Mouse (Mus musculus) intestine, postnatal 0 days (tissue): ENCODE measurements at regions not wholly inside any gene's neighbourhood (a gene's known extent, or its start where the extent isn't known, plus 50 kb on each side); places are given as distances from the start of the nearest gene placed in this dataset.
A peak's percentile ranks its signal among the peaks of the same experiment; 100 is the strongest.
"Not testable (repeated sequence)": the region's sequence is repeated elsewhere in the genome, so short reads cannot be mapped to it uniquely, and the experiment has no call there.

Source experiments
- ATAC-seq: fragments of 200-750 bp; cut with Nextera tagmentation; 2 replicates; pipeline ENCODE4 v1.8.0; 2017; ENCODE audit warnings: mild to moderate bottlenecking, moderate TSS enrichment, moderate library complexity
- H3K27ac ChIP-seq: fragments of 300-500 bp; sonication (generic); 2 replicates; pipeline ENCODE4 v1.5.1; 2014; ENCODE audit warnings: mild to moderate bottlenecking, low read depth, low read length, moderate library complexity
- H3K27me3 ChIP-seq: fragments of 300-500 bp; sonication (generic); replicated peaks from 2 replicates; pipeline ENCODE4 v1.6.1; 2014; ENCODE audit warnings: low read length, mixed read lengths; ENCODE audit not compliant: control insufficient read depth, insufficient read depth
- H3K36me3 ChIP-seq: fragments of 300-500 bp; sonication (generic); 2 replicates; pipeline ENCODE4 v1.6.1; 2014; ENCODE audit warnings: mild to moderate bottlenecking, moderate library complexity; ENCODE audit not compliant: control insufficient read depth, insufficient read depth
- H3K4me1 ChIP-seq: fragments of 300-500 bp; sonication (generic); replicated peaks from 2 replicates; pipeline ENCODE4 v1.6.1; 2014; ENCODE audit warnings: antibody characterized with exemption, low read length, mixed read lengths; ENCODE audit not compliant: control insufficient read depth, insufficient read depth
- H3K4me2 ChIP-seq: fragments of 300-500 bp; sonication (generic); replicated peaks from 2 replicates; pipeline ENCODE4 v1.6.1; 2014; ENCODE audit warnings: low read depth, mild to moderate bottlenecking, moderate library complexity
- H3K4me3 ChIP-seq: fragments of 300-500 bp; sonication (generic); 2 replicates; pipeline ENCODE4 v1.5.1; 2014; ENCODE audit warnings: low read depth, low read length
- H3K9ac ChIP-seq: fragments of 300-500 bp; sonication (generic); 2 replicates; pipeline ENCODE4 v1.6.1; 2014; ENCODE audit warnings: mild to moderate bottlenecking, low read depth, low read length
- H3K9me3 ChIP-seq: fragments of 300-500 bp; sonication (generic); 2 replicates; pipeline ENCODE4 v1.6.1; 2016; ENCODE audit warnings: mixed run types; ENCODE audit not compliant: control insufficient read depth
- CTCF ChIP-seq: sonication (generic); IDR thresholded peaks from 2 replicates; pipeline ENCODE4 v1.5.1; 2016; ENCODE audit warnings: low read depth, mild to moderate bottlenecking, control low read depth, antibody characterized with exemption, moderate library complexity
- WGBS: fragments of 180-500 bp; shearing (Covaris S2); extraction: QIAGEN DNeasy Blood & Tissue Kit; methylation state at CpG from one replicate; pipeline ENCODE4 v1.1.7; 2014; 5-methylcytosine and 5-hydroxymethylcytosine counted together

DNA sequence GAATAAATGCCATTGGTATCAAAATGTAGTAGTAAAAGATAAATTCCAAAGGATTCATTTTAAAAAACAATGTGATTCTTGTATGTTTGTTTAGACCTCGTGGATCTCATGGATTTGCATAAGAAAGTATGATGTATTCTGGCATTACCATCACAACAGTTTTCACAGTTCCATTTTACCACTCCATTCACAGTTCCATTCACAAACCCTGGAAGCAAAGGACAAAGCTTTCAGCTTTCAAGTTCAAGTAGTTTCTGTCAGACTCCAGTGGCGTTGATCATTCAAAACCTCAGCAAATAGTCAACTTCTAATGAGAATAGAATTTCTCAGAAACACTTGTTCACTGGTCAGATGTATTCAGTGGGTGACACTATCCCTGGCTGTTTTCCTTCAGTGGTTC lies 1157.9 kb upstream of the Cntn5 start:
- H3K27me3 ChIP-seq: no peaks in the 10 kb centered on the region
- no peaks in the 10 kb centered on the region for H3K4me1 ChIP-seq
- WGBS: 49% methylated on average over 2 of the region's 2 CpGs
- TF ChIP-seq CTCF: no peak
- no peak for ATAC-seq
- no peaks in the 10 kb centered on the region for H3K36me3 ChIP-seq
- no peak overlapping the region for H3K9ac ChIP-seq
- H3K27ac ChIP-seq: no peak overlapping the region
- H3K4me2 ChIP-seq: no peak overlapping the region
- no peak overlapping the region for H3K4me3 ChIP-seq
- H3K9me3 ChIP-seq: no peaks in the 10 kb centered on the region

DNA sequence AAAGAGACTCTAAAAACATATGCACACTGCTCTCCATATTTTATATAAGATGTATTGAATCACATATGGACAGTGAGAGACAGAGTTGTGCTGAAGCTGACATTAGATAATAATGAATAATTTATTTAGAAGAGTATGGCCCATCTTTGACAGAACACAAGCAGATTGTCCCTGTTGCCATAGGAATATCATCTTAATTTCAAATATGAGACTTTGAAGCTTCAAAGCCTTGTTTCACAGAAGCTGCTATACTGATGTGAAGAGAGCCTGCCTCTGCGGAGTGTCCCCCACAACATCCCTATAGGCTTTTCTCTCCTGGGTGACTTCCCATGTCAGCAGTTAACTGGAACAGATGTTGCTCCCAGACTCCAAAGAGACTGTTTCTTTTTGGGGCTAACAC lies 1147.9 kb upstream of the Cntn5 start:
- Histone ChIP-seq H3K4me3 (no peak overlapping the region), H3K9me3 (no peaks in the 10 kb centered on the region), H3K9ac (no peak overlapping the region), H3K27me3 (no peaks in the 10 kb centered on the region), H3K36me3 (no peaks in the 10 kb centered on the region), H3K27ac (no peak overlapping the region), H3K4me2 (no peak overlapping the region), H3K4me1 (no peaks in the 10 kb centered on the region)
- WGBS: 91% methylated on average over 1 of the region's 1 CpGs
- no peak for TF ChIP-seq CTCF
- no peak for ATAC-seq

DNA sequence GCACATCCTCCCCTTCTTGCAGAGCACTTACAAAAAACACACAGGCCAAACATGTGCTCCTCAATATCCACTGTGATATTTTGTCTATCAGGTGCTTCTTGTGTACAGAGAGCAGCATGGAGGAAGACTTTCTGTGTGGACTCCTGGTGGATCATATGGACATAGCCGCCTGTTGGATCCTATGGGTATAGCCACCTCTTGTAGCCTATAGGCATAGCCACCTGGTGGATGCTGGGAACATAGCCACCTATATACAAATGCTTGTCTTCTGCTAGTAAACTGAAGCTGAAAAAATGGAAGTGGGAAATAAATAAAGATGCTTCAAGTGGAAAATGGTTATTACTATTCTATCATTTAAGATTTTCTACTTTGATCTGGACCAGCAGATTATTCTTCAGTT lies 1111.4 kb upstream of the Cntn5 start:
- 83% methylated on average over 1 of the region's 1 CpGs for WGBS
- Histone ChIP-seq H3K4me1 (no peaks in the 10 kb centered on the region), H3K27me3 (no peaks in the 10 kb centered on the region), H3K36me3 (no peaks in the 10 kb centered on the region), H3K9me3 (no peaks in the 10 kb centered on the region), H3K4me3 (no peak overlapping the region), H3K4me2 (no peak overlapping the region), H3K27ac (no peak overlapping the region), H3K9ac (no peak overlapping the region)
- no peak for ATAC-seq
- TF ChIP-seq CTCF: peak; percentile 19; the same call in 1 of the 2 replicates

DNA sequence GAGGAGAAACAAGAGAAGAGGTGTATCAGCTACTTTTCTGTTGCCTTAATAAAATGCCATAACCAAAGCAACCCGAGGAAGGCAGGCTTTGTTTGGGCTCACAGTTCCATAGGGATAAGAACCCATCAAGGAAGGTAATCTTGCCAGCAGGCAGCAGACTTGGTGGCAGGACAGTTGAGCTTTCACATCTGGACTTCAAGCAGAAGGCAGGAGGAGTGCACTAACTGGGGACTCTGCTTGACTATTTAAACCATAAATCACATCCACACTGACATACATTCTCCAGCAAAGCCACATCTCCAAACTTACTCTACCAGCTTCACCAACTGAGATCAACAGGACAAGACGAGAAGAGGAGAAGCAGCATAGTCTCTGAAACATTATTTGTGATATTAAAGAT lies 1094.0 kb upstream of the Cntn5 start:
- H3K27me3 ChIP-seq: no peaks in the 10 kb centered on the region
- H3K9me3 ChIP-seq: no peaks in the 10 kb centered on the region
- H3K36me3 ChIP-seq: no peaks in the 10 kb centered on the region
- no peak for ATAC-seq
- no peak overlapping the region for H3K4me2 ChIP-seq
- TF ChIP-seq CTCF: no peak
- 48% methylated on average over 2 of the region's 2 CpGs for WGBS
- no peak overlapping the region for H3K27ac ChIP-seq
- no peaks in the 10 kb centered on the region for H3K4me1 ChIP-seq
- H3K9ac ChIP-seq: no peak overlapping the region
- no peak overlapping the region for H3K4me3 ChIP-seq

DNA sequence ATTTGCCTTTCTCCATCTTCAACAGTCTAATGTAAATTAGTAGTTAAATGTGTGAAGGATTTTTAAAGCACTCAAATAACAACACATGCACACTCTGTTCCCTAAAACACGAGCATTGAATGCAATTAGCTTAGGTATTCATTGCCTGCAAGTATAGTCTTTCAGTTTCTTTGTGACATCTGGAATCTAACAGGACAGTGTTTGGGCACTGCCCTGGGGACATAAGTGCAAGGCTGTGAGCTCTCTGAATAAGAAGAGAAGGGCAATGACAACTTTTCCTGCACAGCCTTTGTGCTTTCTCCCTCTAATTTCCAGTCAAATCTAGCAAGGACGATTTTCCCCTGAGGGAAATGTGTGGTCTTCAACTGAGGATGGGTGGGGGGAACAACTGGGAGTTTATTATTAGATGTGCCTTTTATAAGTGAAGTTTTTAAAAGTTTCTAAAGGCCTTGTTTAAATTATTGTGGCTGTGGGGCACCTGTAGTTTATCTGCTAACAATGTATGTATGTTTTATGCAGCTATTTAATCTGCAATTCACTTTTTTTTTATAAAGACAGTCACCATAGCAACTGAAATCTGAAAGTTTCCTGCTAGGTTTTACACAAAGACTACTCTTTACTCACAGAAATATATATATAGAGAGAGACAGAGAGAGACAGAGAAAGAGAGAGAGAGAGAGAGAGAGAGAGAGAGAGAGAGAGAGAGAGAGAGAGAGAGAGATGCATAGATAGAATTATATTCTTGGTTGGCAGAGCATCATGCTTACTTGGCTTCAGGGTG lies 1077.7 kb upstream of the Cntn5 start:
- ATAC-seq: no peak
- Histone ChIP-seq H3K36me3 (no peaks in the 10 kb centered on the region), H3K4me1 (no peaks in the 10 kb centered on the region), H3K9me3 (no peaks in the 10 kb centered on the region), H3K27me3 (no peaks in the 10 kb centered on the region), H3K4me2 (no peak overlapping the region), H3K9ac (no peak overlapping the region), H3K27ac (no peak overlapping the region), H3K4me3 (no peak overlapping the region)
- no peak for TF ChIP-seq CTCF
- WGBS: 53% methylated on average over 2 of the region's 2 CpGs

DNA sequence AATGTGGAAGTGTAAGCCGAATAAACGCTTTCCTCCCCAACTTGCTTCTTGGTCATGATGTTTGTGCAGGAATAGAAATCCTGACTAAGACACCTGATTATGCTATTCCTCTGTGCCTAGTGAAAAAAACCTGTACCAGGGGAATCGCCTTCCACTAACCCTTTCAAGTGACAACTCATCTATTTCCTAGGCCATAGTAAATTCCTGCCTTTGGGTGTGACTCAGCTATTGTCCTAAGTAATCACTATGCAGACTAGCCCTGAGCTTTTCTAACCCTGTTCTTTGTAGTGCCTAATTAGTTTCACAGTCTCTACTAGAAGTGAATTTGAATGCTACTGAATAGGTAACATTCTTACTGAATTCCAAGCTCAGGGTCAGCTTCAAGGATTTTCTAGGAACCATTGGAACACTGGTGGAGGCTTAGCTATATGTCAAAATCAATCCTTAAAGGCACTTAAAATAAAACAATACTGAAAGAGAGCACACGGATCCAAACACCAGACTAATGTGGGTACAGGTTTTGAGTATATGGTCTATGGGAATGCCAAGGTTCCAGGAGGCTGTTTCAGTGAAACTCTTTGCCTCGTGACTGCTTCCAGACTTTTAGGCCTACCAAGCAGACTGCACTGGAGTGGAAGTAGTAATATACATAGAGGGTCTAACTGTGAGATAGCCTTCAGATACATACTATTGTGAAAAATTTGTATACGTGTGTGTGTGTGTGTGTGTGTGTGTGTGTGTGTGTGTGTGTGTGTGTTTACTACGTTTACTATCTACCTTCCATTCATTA lies 1036.3 kb upstream of the Cntn5 start:
- not testable (repeated sequence) for H3K4me2 ChIP-seq, H3K36me3 ChIP-seq, H3K4me3 ChIP-seq, H3K9ac ChIP-seq, H3K27ac ChIP-seq, H3K9me3 ChIP-seq, H3K4me1 ChIP-seq, ATAC-seq, H3K27me3 ChIP-seq
- 52% methylated on average over 7 of the region's 7 CpGs for WGBS
